Mouse (Mus musculus) liver, embryonic 12.5 days (tissue): ENCODE results near the gene Fam198b. TPM values are rescaled to one million over a fixed set of nuclear protein-coding genes. Genes with fewer than 3 reads are reported as not detected.

ENCODE experiments used
- ATAC-seq: fragments of 200-750 bp; cut with Nextera tagmentation; 2 replicates; pipeline ENCODE4 v1.8.0; 2017; ENCODE audit warnings: moderate number of reproducible peaks, mild to moderate bottlenecking, moderate library complexity
- H3K27ac ChIP-seq: fragments of 300-500 bp; sonication (generic); 2 replicates; pipeline ENCODE4 v1.5.1; 2016; ENCODE audit warnings: mild to moderate bottlenecking
- H3K27me3 ChIP-seq: fragments of 300-500 bp; sonication (generic); replicated peaks from 2 replicates; pipeline ENCODE4 v1.6.1; 2016; ENCODE audit warnings: mild to moderate bottlenecking, moderate library complexity
- H3K36me3 ChIP-seq: fragments of 300-500 bp; sonication (generic); 2 replicates; pipeline ENCODE4 v1.6.1; 2016; ENCODE audit warnings: mild to moderate bottlenecking, moderate library complexity
- H3K4me1 ChIP-seq: fragments of 300-500 bp; sonication (generic); 2 replicates; pipeline ENCODE4 v1.6.1; 2016
- H3K4me2 ChIP-seq: fragments of 300-500 bp; sonication (generic); 2 replicates; pipeline ENCODE4 v1.6.1; 2016; ENCODE audit warnings: mild to moderate bottlenecking, moderate library complexity
- H3K4me3 ChIP-seq: fragments of 300-500 bp; sonication (generic); 2 replicates; pipeline ENCODE4 v1.5.1; 2016; ENCODE audit warnings: mild to moderate bottlenecking, moderate library complexity
- H3K9ac ChIP-seq: fragments of 300-500 bp; sonication (generic); 2 replicates; pipeline ENCODE4 v1.6.1; 2016; ENCODE audit warnings: mild to moderate bottlenecking, moderate library complexity
- H3K9me3 ChIP-seq: fragments of 300-500 bp; sonication (generic); replicated peaks from 2 replicates; pipeline ENCODE4 v1.6.1; 2016; ENCODE audit warnings: mild to moderate bottlenecking, moderate library complexity
- WGBS: fragments of 180-500 bp; shearing (Covaris S2); methylation state at CpG from one replicate; pipeline ENCODE4 v1.1.7; 2016; ENCODE audit not compliant: insufficient replicate concordance; 5-methylcytosine and 5-hydroxymethylcytosine counted together
- polyA plus RNA-seq: library from polyadenylated mRNA; unstranded; fragments of >200 nt; fragmentation: Nextera tagmentation; extraction: Ambion mirVana; gene quantifications from 2 replicates; pipeline ENCODE4 v1.2.1, GENCODE M21; 2016

Gene Fam198b
- polyA plus RNA-seq, 1 experiment from 2014 or later: 3.9 TPM

DNA sequence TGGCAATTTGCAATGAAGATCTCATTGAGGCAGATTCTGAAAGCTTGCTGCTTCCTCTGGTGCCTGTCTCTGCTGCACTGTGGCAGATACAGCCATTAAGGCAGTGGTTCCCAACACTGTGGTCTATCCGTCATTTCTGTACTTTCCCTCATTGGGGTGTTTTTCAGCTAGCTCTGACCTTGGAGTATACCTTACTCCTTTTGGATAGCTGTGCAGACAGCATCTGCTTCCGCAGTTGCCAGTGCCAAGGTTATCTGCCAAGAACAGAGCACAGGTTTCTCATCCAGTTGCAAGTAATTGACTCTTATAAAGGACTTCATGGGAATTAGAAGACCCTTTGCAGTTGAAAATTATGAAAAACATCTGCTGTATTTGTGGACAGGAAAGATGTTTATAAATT, 85.7 kb downstream of the Fam198b start:
- ATAC-seq: peak; percentile 74
- Histone ChIP-seq H3K27ac (peak overlapping the region; percentile 37; the same call in 1 of the 2 replicates), H3K27me3 (no peaks in the 10 kb centered on the region), H3K9me3 (no peaks in the 10 kb centered on the region), H3K4me2 (0 out of 2 replicates have a peak overlapping the region, but pooled peaks have one; percentile 10), H3K9ac (no peak overlapping the region), H3K4me1 (peaks cover 38% of the 10 kb centered on the region), H3K4me3 (no peak overlapping the region), H3K36me3 (no peaks in the 10 kb centered on the region)
- WGBS: 35% methylated on average over 2 of the region's 2 CpGs

DNA sequence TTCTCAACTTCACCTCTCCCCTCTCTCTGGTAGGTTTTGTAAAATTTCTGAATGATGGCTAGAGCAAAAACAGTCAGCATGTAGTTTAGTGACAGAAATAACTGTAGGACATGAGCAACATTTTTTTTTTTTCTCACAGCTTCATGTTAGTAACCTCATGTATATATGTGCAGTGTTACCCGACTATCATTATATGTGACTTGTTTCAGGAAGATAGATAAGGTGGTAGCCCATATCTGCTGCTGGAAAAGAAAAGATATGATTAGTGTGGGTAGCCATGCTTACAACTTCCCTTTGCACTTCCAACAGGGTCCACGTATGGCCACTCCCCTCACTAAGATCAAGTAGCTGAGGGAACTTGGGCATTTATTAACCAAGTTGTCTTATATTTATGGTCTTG, 86.2 kb downstream of the Fam198b start:
- peak; percentile 83 for ATAC-seq
- WGBS: 12% methylated on average over 2 of the region's 2 CpGs

DNA sequence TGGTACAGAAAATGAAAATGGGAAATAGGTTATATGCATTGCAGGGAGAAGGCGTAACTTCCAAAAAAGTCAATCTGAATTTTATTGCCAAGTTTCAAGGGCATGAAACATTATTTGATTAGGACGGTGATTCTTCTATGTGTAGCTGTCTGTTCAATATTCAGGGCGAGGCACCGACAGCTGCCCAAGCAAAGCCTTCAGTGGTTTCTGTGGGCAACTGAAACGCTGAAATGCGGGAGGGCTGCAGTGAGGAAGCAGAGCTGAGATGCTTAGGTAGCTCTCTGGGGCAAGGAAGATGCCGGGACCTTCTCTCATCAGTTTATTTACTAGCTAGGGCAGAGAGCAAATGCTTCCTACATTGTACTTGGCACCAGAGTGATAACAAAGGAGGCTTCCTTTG, 87.2 kb downstream of the Fam198b start:
- H3K27me3 ChIP-seq: no peaks in the 10 kb centered on the region
- no peak for ATAC-seq
- 35% methylated on average over 7 of the region's 7 CpGs for WGBS
- no peak overlapping the region for H3K4me3 ChIP-seq
- no peak overlapping the region for H3K27ac ChIP-seq
- H3K9ac ChIP-seq: no peak overlapping the region
- no peaks in the 10 kb centered on the region for H3K36me3 ChIP-seq
- no peak overlapping the region for H3K4me2 ChIP-seq
- no peaks in the 10 kb centered on the region for H3K9me3 ChIP-seq
- H3K4me1 ChIP-seq: peaks cover 34% of the 10 kb centered on the region

More for the DNA sequence above, 86.2 kb downstream of the Fam198b start:
- no peak overlapping the region for H3K9ac ChIP-seq
- no peaks in the 10 kb centered on the region for H3K9me3 ChIP-seq
- H3K4me2 ChIP-seq: 0 out of 2 replicates have a peak overlapping the region, but pooled peaks have one; percentile 10
- H3K36me3 ChIP-seq: no peaks in the 10 kb centered on the region
- H3K27me3 ChIP-seq: no peaks in the 10 kb centered on the region
- H3K4me3 ChIP-seq: no peak overlapping the region
- H3K27ac ChIP-seq: 0 out of 2 replicates have a peak overlapping the region, but pooled peaks have one; percentile 37
- peaks cover 38% of the 10 kb centered on the region for H3K4me1 ChIP-seq

DNA sequence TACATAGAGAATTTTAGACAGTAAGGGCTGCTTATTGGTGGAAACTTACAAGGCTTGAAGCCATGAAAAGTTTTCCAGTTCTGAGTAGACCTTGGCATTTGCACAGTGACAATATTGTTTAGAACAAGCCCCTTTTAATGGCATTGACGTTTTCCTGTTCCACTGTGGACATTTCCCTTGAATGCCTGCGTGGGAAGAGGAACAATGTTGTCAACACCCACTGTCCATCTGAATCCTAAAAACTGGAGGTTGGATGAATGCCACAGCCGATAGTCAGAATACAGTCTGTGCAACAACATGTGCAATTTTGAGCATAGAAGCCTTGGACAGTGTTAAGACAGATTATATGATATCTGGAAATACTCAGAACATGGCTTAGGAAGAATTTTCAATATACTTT, 92.5 kb downstream of the Fam198b start:
- Histone ChIP-seq H3K4me3 (no peak overlapping the region), H3K27me3 (no peaks in the 10 kb centered on the region), H3K27ac (no peak overlapping the region), H3K9me3 (no peaks in the 10 kb centered on the region), H3K4me1 (peaks cover 14% of the 10 kb centered on the region), H3K36me3 (no peaks in the 10 kb centered on the region), H3K4me2 (no peak overlapping the region), H3K9ac (no peak overlapping the region)
- 42% methylated on average over 3 of the region's 3 CpGs for WGBS
- ATAC-seq: no peak

DNA sequence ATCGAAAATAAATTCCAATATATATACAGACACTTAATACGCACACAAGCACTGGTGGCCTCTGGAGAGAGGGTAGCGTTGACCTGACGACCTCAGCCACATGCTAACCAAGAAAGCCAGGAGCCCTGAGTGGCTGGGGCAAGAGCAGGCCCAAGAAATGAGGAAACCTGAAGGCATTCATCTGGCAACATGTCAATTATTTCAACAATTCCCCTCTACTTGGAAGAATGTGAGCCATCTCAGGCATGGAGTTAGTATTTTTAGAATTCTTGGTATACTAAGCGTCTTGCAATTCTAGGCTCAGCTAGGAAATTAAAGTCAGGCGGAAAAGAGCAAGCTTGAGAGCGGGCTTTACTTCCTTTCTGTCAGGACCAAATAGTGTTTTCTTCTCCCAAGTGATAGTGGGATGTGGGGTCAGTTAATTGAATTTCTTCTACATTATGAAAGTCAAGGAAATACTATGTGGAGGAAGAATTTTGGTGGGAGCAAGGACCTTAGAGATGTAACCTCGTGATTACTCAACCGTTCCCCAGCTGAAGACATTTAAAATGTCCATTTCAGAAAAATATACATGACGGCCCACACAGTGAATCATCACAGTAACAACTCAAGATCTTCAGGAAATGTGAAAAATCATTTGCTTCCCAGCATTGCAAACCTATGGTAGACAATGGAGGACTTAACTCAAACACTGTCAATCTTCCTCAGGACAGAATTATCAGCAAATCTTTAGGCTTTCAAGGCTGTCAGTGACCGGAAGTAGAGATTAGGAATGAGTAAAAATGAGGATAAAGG, 93.5 kb downstream of the Fam198b start:
- H3K27ac ChIP-seq: no peak overlapping the region
- ATAC-seq: no peak

DNA sequence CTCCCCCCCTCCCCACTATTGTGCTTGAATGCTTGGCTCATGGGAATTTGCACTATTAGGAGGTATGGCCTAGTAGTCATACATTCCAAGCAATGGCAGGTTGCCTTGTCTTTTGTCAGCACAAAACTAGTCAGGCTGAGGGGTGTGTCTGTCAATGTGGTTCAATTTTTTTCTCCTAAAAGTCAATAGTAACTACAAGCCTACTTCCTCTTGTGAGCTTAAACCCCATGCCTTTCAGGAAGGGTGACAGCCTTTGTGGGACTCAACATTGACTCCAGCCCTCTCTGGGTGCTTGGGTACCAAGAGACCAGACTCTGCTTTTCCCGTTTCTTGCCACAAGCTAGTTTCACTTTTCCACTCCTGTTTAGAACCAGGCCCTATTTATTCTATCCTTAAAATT, 96.4 kb downstream of the Fam198b start:
- H3K27me3 ChIP-seq: no peaks in the 10 kb centered on the region
- no peak for ATAC-seq

More for the DNA sequence above, 93.5 kb downstream of the Fam198b start:
- Histone ChIP-seq H3K4me2 (no peak overlapping the region), H3K36me3 (no peaks in the 10 kb centered on the region), H3K9me3 (no peaks in the 10 kb centered on the region), H3K4me1 (peaks cover 18% of the 10 kb centered on the region), H3K9ac (no peak overlapping the region), H3K4me3 (no peak overlapping the region), H3K27me3 (no peaks in the 10 kb centered on the region)
- 55% methylated on average over 11 of the region's 11 CpGs for WGBS

DNA sequence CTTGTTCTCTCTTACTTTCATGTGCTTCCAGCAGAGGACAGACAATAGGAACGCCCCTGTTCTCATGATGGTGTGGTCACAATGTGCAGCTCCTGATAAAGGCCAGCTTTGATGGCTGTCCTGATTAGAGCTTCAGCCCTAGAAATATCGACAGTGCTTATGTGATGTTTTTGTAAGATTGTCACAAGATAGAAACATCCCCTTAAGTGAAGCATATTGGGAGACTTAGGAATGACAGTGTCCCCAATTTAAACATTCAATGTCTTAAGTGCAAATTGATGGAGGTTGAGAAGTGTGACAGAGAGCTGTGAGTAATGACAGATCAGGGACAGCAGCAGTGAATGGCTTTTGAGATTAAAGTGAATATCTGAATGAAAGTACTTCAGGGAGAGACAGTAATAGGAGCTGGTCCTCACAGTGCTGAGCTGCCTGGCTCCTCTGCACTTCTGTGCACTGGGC, 99.7 kb downstream of the Fam198b start:
- Histone ChIP-seq H3K4me2 (peak overlapping the region; percentile 40), H3K9me3 (no peaks in the 10 kb centered on the region), H3K27ac (peak overlapping the region; percentile 76), H3K9ac (no peak overlapping the region), H3K36me3 (no peaks in the 10 kb centered on the region), H3K4me3 (no peak overlapping the region), H3K4me1 (peaks cover 36% of the 10 kb centered on the region), H3K27me3 (no peaks in the 10 kb centered on the region)
- peak; percentile 92 for ATAC-seq
- WGBS: 12% methylated on average over 2 of the region's 2 CpGs

More for the DNA sequence above, 96.4 kb downstream of the Fam198b start:
- H3K4me3 ChIP-seq: no peak overlapping the region
- no peak overlapping the region for H3K27ac ChIP-seq
- no peak overlapping the region for H3K4me2 ChIP-seq
- H3K36me3 ChIP-seq: no peaks in the 10 kb centered on the region
- peaks cover 39% of the 10 kb centered on the region for H3K4me1 ChIP-seq
- H3K9ac ChIP-seq: no peak overlapping the region
- WGBS: 67% methylated on average over 1 of the region's 1 CpGs
- no peaks in the 10 kb centered on the region for H3K9me3 ChIP-seq

DNA sequence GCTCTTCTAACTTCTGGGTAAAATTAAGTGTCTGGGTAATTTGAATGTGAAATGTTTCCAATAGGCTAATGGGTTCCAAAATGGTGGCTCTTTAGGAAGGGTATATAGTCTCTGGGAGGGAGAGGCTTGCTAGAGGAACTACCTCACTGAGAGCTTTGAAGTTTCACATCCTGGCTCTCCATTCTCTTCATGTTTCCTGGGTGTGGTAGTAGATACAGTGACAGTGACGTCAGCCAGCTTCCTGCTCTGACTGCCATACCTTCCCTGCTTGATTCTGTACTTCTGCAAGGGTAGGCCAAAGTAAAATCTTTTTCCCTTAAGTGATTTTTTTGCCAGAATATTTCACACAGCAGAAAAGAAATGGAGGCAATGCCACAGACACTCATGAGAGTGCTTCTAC, 100.2 kb downstream of the Fam198b start:
- no peak overlapping the region for H3K9ac ChIP-seq
- peak overlapping the region; percentile 40; the same call in 1 of the 2 replicates for H3K4me2 ChIP-seq
- no peaks in the 10 kb centered on the region for H3K9me3 ChIP-seq
- peak; percentile 73 for ATAC-seq
- H3K27me3 ChIP-seq: no peaks in the 10 kb centered on the region
- peaks cover 36% of the 10 kb centered on the region for H3K4me1 ChIP-seq
- H3K4me3 ChIP-seq: no peak overlapping the region
- H3K36me3 ChIP-seq: no peaks in the 10 kb centered on the region
- WGBS: 17% methylated on average over 1 of the region's 1 CpGs
- peak overlapping the region; percentile 76 for H3K27ac ChIP-seq

DNA sequence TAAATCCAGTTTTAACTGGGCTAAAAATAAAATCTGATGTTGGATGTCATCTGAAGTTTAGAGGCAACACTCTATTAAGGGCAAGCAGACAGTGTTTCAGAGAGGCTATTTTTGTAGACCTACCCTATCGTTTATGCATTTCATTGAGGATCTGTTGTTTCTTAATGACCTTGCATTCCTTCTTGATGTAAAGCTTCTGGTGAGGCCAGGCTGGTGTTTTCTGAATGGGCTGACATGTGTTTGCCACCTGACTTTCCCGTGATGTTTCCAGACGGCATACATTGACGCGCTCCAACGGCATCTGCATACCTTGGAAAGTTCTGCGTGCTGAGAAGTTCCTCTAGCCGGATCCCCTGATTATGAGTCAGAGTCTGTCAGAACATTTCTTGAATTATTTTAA, 104.9 kb downstream of the Fam198b start:
- Histone ChIP-seq H3K9me3 (no peaks in the 10 kb centered on the region), H3K4me2 (no peak overlapping the region), H3K27me3 (no peaks in the 10 kb centered on the region), H3K9ac (no peak overlapping the region), H3K27ac (no peak overlapping the region), H3K4me1 (peaks cover 24% of the 10 kb centered on the region), H3K36me3 (no peaks in the 10 kb centered on the region), H3K4me3 (no peak overlapping the region)
- ATAC-seq: no peak
- WGBS: 88% methylated on average over 8 of the region's 8 CpGs

DNA sequence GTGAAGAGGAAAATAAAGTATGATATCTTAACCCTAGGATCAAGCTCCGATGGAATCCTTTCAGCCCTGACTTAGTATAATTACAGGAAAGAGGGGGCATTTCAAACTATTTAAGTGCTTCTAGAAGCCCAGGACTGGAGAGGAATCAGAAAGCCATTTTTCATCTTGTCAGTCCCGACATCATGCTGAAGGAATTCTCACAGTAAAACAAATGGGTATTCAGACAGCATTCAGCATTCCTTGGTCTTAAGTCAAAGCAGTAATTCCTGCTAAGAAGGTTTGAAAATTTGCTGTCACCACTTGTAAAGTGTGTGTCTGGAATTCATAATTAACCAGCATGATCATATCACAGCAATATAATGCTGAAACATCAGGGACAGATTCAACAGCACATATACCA, 105.6 kb downstream of the Fam198b start:
- WGBS: 52% methylated on average over 2 of the region's 2 CpGs
- no peaks in the 10 kb centered on the region for H3K36me3 ChIP-seq
- peaks cover 24% of the 10 kb centered on the region for H3K4me1 ChIP-seq
- H3K4me2 ChIP-seq: no peak overlapping the region
- H3K27ac ChIP-seq: no peak overlapping the region
- H3K9ac ChIP-seq: no peak overlapping the region
- no peak overlapping the region for H3K4me3 ChIP-seq
- ATAC-seq: no peak
- H3K27me3 ChIP-seq: no peaks in the 10 kb centered on the region
- H3K9me3 ChIP-seq: no peaks in the 10 kb centered on the region

DNA sequence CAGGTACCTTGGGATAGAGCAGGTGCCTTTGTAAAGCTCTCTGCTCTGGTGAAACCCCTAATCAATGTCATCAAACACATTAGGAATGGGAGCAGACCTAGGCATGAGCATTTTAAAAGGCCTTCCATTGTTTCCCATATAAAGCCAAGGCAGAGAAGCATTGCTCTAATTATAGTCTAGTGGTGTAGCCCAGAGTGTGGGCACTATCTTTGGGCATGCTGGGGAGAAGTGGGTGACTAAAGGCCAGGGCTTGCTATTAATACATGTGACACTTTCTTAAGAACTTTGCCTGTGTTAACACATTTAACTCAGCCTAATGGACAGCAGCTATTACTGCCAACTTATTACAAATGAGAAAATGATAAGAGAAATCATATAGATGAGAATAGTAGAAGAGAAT, 106.1 kb downstream of the Fam198b start:
- Histone ChIP-seq H3K27ac (no peak overlapping the region), H3K36me3 (no peaks in the 10 kb centered on the region), H3K4me3 (no peak overlapping the region), H3K9me3 (no peaks in the 10 kb centered on the region), H3K4me2 (no peak overlapping the region), H3K27me3 (no peaks in the 10 kb centered on the region), H3K9ac (no peak overlapping the region), H3K4me1 (peaks cover 29% of the 10 kb centered on the region)
- no peak for ATAC-seq

DNA sequence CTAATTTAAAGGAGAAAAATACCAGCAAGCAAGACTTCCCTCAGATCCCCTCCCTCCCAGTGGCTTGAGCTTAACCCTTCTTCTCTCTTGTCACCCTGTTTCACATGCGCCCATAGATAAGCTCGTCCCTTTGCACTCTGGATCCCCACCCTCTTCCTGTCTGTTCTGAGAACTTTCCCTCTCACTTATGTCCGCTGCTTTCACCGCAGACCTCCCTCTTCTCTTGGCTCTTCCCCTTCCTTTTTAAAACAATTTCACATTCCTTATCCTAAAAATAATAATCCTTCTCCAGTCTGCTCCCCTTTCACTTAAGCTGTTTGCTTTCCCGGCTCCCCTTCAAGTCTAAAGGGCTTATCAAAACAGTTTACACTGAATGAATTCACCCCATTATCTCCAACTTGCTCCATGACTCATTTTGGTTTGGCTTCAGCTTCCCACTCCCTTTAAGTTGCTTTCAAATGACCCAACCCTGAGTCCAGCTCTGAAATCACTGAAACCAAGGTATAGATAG, 109.8 kb downstream of the Fam198b start:
- no peaks in the 10 kb centered on the region for H3K36me3 ChIP-seq
- H3K4me2 ChIP-seq: peak overlapping the region; percentile 63
- H3K27ac ChIP-seq: peak overlapping the region; percentile 93
- WGBS: 8% methylated on average over 5 of the region's 5 CpGs
- H3K9me3 ChIP-seq: no peaks in the 10 kb centered on the region
- ATAC-seq: peak; percentile 92
- peaks cover 44% of the 10 kb centered on the region for H3K4me1 ChIP-seq
- peak overlapping the region; percentile 18; the same call in 1 of the 2 replicates for H3K9ac ChIP-seq
- H3K4me3 ChIP-seq: peak overlapping the region; percentile 30
- H3K27me3 ChIP-seq: no peaks in the 10 kb centered on the region
